Mouse (Mus musculus) T-cell, adult 66 days (primary cell): ENCODE measurements around the gene Entpd6. TPM values are rescaled to one million over a fixed set of nuclear protein-coding genes. Genes with fewer than 3 reads are reported as not detected.

Experiments
- total RNA-seq, 2 experiments: library from RNA; stranded (reverse); gene quantifications; 3 replicates in 1 of 2; 4 replicates in 1 of 2; pipeline ENCODE4 v1.2.4; 2023

Gene Entpd6
- 10 to 100 TPM; 29.4 to 37.2 TPM for total RNA-seq

DNA sequence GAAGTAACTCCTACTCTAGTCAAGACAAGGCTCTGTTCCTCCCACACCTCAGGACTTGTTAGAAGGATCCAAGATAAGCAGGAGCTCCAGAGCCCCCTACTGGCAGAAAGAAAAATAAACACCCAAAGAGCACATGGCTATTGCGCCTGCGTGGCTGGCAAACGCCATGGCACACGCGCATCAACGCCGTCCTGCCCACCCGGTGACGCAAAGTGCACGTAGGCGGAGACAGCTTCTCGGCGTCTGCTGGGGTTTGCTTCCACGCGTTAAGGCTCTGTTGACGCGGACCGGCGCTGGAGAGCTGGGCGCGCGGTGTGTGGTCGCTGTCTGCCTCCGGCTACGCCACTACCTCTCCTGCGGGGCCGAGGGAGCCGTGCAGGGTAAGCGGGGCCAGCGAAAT is at the start of gene Entpd6:
Gene Entpd6, plus strand, starts transcription at position 189 of the 400 bp plus-strand sequence.

GRCm38 (mm10) chr2:150786251-150787180 is 37.7 kb downstream of the Entpd6 start, which contains the start of gene Pygb:
Gene Pygb, plus strand, starts transcription at chr2:150786735.

Other genes with a start within 250 kb of the Entpd6 start
- gene Cst7, start 178.6 kb upstream of the Entpd6 start, total RNA-seq, result 10 to 100 TPM; 34.9 to 43.1 TPM
- gene Apmap, start 140.5 kb upstream of the Entpd6 start, total RNA-seq, result 10 to 100 TPM; 25.5 to 35.0 TPM
- 10 to 100 TPM; 44.1 to 47.4 TPM for gene Acss1, start 80.5 kb upstream of the Entpd6 start, total RNA-seq
- not detected for gene Vsx1, start 59.7 kb upstream of the Entpd6 start, total RNA-seq
- gene Pygb, start 37.7 kb downstream of the Entpd6 start, total RNA-seq, result 10 to 100 TPM; 67.3 to 82.5 TPM
- 10 to 100 TPM; 36.3 to 37.8 TPM for gene Abhd12, start 155.7 kb downstream of the Entpd6 start, total RNA-seq
- gene Gins1, start 156.4 kb downstream of the Entpd6 start, total RNA-seq, result 1 to 10 TPM; 3.5 to 3.6 TPM